In genomic region chr10:78480954-78481927, GRCm38 (mm10) we compare ENCODE assay signal across 8 mouse cellular contexts. TPM values are rescaled to one million over a fixed set of nuclear protein-coding genes. Genes with fewer than 3 reads are reported as not detected.
DNase-seq lines count a peak whose midpoint lies in the region; ATAC-seq and TF ChIP-seq lines count a peak whose summit lies in the region.

No protein-coding gene starts in this region.

- WGBS in cerebellum, adult 2 months: 40% methylated on average over 21 of the region's 21 CpGs
- WGBS in forebrain, embryonic 14.5 days: 35% methylated on average over 21 of the region's 21 CpGs
- WGBS in liver, embryonic 13.5 days (ENCODE audit: insufficient replicate concordance): 24% methylated on average over 21 of the region's 21 CpGs
- WGBS in stomach, embryonic 16.5 days: 34% methylated on average over 21 of the region's 21 CpGs

- H3K27ac ChIP-seq in cerebellum, adult 2 months (ENCODE audit: insufficient read depth, low read length): no peak overlapping the region
- no peak overlapping the region for H3K27ac ChIP-seq in forebrain, embryonic 14.5 days (ENCODE audit: low read depth, low read length)
- peak overlapping the region; percentile 25; the same call in 1 of the 2 replicates for H3K27ac ChIP-seq in liver, embryonic 13.5 days
- H3K27ac ChIP-seq in stomach, embryonic 16.5 days (ENCODE audit: low read length): no peak overlapping the region

- H3K9ac ChIP-seq in forebrain, embryonic 14.5 days (ENCODE audit: low read length): peak overlapping the region; percentile 60
- peak overlapping the region; percentile 68 for H3K9ac ChIP-seq in liver, embryonic 13.5 days
- H3K9ac ChIP-seq in stomach, embryonic 16.5 days (ENCODE audit: low read length): peak overlapping the region; percentile 65

- no peak for TF ChIP-seq POLR2A in cerebellum, adult 2 months (IDR thresholded peaks at IDR 0.05; ENCODE audit: borderline replicate concordance, insufficient read depth, low read length)

- no peaks in the 10 kb centered on the region for H3K9me3 ChIP-seq in forebrain, embryonic 14.5 days (replicated peaks; ENCODE audit: control insufficient read depth, low read length)
- H3K9me3 ChIP-seq in liver, embryonic 13.5 days (replicated peaks): no peaks in the 10 kb centered on the region
- H3K9me3 ChIP-seq in stomach, embryonic 16.5 days (replicated peaks; ENCODE audit: control insufficient read depth, low read length): no peaks in the 10 kb centered on the region

- peak overlapping the region; percentile 88 for H3K4me2 ChIP-seq in forebrain, embryonic 14.5 days (ENCODE audit: low read length)
- peak overlapping the region; percentile 86 for H3K4me2 ChIP-seq in liver, embryonic 13.5 days
- peak overlapping the region; percentile 86 for H3K4me2 ChIP-seq in stomach, embryonic 16.5 days (ENCODE audit: low read depth, low read length)

- no peak for DNase-seq in cerebellum, adult 2 months
- DNase-seq in cerebellum, postnatal 10 days: no peak
- peak; percentile 60 for DNase-seq in 416B (ENCODE audit: low read depth)
- no peak for DNase-seq in forebrain, embryonic 14.5 days (ENCODE audit: low spot score)
- DNase-seq in liver, embryonic 13.5 days: no peak
- DNase-seq in left cerebral cortex, adult 9 months (ENCODE audit: low spot score in 2 of 2): no peak
- DNase-seq in embryo, embryonic 10 days (ENCODE audit: low spot score): no peak

- no peaks in the 10 kb centered on the region for H3K4me1 ChIP-seq in cerebellum, adult 2 months (ENCODE audit: control insufficient read depth, insufficient read depth, low read length)
- no peaks in the 10 kb centered on the region for H3K4me1 ChIP-seq in forebrain, embryonic 14.5 days (ENCODE audit: control insufficient read depth, insufficient read depth, low read length)
- peaks cover 25% of the 10 kb centered on the region for H3K4me1 ChIP-seq in liver, embryonic 13.5 days (replicated peaks)
- no peaks in the 10 kb centered on the region for H3K4me1 ChIP-seq in stomach, embryonic 16.5 days (ENCODE audit: control insufficient read depth, insufficient read depth, low read length)

- TF ChIP-seq CTCF in cerebellum, adult 2 months (IDR thresholded peaks at IDR 0.05; ENCODE audit: borderline replicate concordance, insufficient read depth, low read depth, low read length): no peak

- H3K36me3 ChIP-seq in forebrain, embryonic 14.5 days (ENCODE audit: control insufficient read depth, insufficient read depth, low read length): no peaks in the 10 kb centered on the region
- H3K36me3 ChIP-seq in liver, embryonic 13.5 days: no peaks in the 10 kb centered on the region
- H3K36me3 ChIP-seq in stomach, embryonic 16.5 days (ENCODE audit: control insufficient read depth, insufficient read depth, low read length): no peaks in the 10 kb centered on the region

- ATAC-seq in forebrain, embryonic 14.5 days: no peak; the same call in 1 of the 2 replicates
- no peak for ATAC-seq in liver, embryonic 13.5 days (ENCODE audit: low read depth)
- peak; percentile 8; the same call in 1 of the 2 replicates for ATAC-seq in stomach, embryonic 16.5 days (ENCODE audit: insufficient read depth, low FRiP score)

- H3K4me3 ChIP-seq in cerebellum, adult 2 months (replicated peaks; ENCODE audit: insufficient read depth, low read depth, low read length): peak overlapping the region; percentile 45
- peak overlapping the region; percentile 34 for H3K4me3 ChIP-seq in forebrain, embryonic 14.5 days (ENCODE audit: low read depth, low read length)
- H3K4me3 ChIP-seq in liver, embryonic 13.5 days (replicated peaks): peak overlapping the region; percentile 64
- peak overlapping the region; percentile 50 for H3K4me3 ChIP-seq in stomach, embryonic 16.5 days (replicated peaks; ENCODE audit: low read length)

- H3K27me3 ChIP-seq in cerebellum, adult 2 months (ENCODE audit: control insufficient read depth, insufficient read depth, low read length): no peaks in the 10 kb centered on the region
- no peaks in the 10 kb centered on the region for H3K27me3 ChIP-seq in forebrain, embryonic 14.5 days (replicated peaks; ENCODE audit: control insufficient read depth, insufficient read depth, low read length)
- H3K27me3 ChIP-seq in liver, embryonic 13.5 days: 0 out of 2 replicates have a peak, but pooled peaks cover 8% of the 10 kb centered on the region
- no peaks in the 10 kb centered on the region for H3K27me3 ChIP-seq in stomach, embryonic 16.5 days (ENCODE audit: control insufficient read depth, insufficient read depth, low read length)

RNA-seq across cellular contexts. Expression of gene Pdxk, which starts 16.5 kb away (rescaled TPM):
- 82.0 and 83.5 TPM in 2 replicates for polyA plus RNA-seq in cerebellum, adult 2 months (2012; rRNA removed)
- polyA plus RNA-seq in forebrain, embryonic 14.5 days (2014; fragmentation: Nextera tagmentation; extraction: Ambion mirVana): 8.1 and 9.2 TPM in 2 replicates
- 5.8 and 7.0 TPM in 2 replicates for polyA plus RNA-seq in liver, embryonic 13.5 days (2015; fragmentation: Nextera tagmentation; extraction: Ambion mirVana)
- 12.4 and 12.7 TPM in 2 replicates for polyA plus RNA-seq in stomach, embryonic 16.5 days (2015; fragmentation: Nextera tagmentation; extraction: Ambion mirVana)

RNA-seq across cellular contexts. Expression of gene Olfr1358, which starts 36.0 kb away (rescaled TPM):
- polyA plus RNA-seq in cerebellum, adult 2 months (2012; rRNA removed): not detected in 2 replicates
- polyA plus RNA-seq in forebrain, embryonic 14.5 days (2014; fragmentation: Nextera tagmentation; extraction: Ambion mirVana): not detected in 2 replicates
- polyA plus RNA-seq in liver, embryonic 13.5 days (2015; fragmentation: Nextera tagmentation; extraction: Ambion mirVana): not detected in 2 replicates
- not detected in 2 replicates for polyA plus RNA-seq in stomach, embryonic 16.5 days (2015; fragmentation: Nextera tagmentation; extraction: Ambion mirVana)

RNA-seq across cellular contexts. Expression of gene Cstb, which starts 55.8 kb away (rescaled TPM):
- polyA plus RNA-seq in cerebellum, adult 2 months (2012; rRNA removed): 112 and 120 TPM in 2 replicates
- polyA plus RNA-seq in forebrain, embryonic 14.5 days (2014; fragmentation: Nextera tagmentation; extraction: Ambion mirVana): 119 and 142 TPM in 2 replicates
- polyA plus RNA-seq in liver, embryonic 13.5 days (2015; fragmentation: Nextera tagmentation; extraction: Ambion mirVana): 97.6 and 107 TPM in 2 replicates
- polyA plus RNA-seq in stomach, embryonic 16.5 days (2015; fragmentation: Nextera tagmentation; extraction: Ambion mirVana): 406 and 433 TPM in 2 replicates
